Mouse (Mus musculus) brain, adult 2 months (tissue): ENCODE data around the gene Gm7697.
"Not testable (repeated sequence)": the region's sequence is repeated elsewhere in the genome, so short reads cannot be mapped to it uniquely, and the experiment has no call there.

ENCODE experiments used
- DNase-seq: peaks from one replicate; pipeline ENCODE4 v3.0.0; 2011; ENCODE audit warnings: low read depth, low spot score

Gene Gm7697

DNA sequence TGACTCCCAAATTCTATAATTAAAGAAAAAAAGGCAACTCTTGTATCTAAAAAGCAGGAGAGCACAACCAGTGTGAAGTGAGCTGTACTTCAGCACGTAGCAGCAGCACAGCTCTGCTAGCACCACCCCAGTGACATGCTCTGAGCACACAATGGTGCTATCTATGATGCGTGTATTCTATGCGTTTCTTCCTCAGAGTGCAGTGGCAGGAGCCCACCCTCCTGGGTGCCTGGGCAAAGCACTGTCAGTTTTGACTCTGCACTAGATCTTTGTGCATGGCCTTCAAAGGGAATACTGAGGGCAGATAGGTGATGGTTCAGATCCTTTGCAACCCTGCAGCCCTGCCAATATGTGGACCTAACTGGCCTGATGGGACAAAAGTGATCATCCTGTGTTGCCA lies at the start of gene Gm7697:
Gene Gm7697 (minus strand): TSS at position 101 of the 400 bp plus-strand sequence.
- DNase-seq: not testable (repeated sequence)

DNA sequence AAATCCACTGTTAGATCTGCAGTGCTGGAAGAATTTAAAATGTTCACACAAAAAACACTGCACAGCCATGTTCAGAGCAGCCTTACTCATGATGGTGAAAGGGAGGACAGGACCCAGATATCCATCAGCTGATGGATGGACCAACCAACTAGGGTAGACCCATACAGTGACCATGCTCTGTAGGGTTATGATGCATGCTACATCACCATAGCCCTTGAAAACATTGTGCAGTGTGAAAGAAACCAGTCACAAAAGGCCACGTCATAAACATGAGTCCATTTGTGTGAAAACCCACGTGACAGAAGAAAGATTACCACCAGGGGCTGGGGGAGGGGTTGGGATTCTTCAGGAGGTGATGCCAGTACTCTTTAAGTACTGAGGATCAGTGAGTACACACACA lies 28.5 kb upstream of the Gm7697 start:
- DNase-seq: not testable (repeated sequence)

DNA sequence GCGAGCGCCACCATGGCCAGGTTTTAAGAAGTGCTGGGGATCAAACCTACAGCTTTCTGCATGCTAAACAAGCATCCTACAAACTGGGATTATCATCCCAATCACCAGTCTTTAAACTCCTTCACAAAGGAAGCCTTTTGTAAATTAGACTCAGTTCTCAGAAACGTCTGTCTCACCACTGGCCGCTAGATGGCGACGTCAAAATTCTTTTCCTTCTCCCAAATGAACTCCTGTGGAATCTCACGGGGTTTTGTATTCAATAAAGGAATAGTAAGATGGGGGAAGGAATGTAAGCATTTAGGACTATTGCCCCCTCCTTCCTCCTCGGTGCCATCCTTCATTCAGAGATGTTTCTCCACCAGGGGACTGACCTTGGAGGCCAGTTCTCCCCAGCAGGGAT lies 26.8 kb upstream of the Gm7697 start:
- peak; percentile 62 for DNase-seq

DNA sequence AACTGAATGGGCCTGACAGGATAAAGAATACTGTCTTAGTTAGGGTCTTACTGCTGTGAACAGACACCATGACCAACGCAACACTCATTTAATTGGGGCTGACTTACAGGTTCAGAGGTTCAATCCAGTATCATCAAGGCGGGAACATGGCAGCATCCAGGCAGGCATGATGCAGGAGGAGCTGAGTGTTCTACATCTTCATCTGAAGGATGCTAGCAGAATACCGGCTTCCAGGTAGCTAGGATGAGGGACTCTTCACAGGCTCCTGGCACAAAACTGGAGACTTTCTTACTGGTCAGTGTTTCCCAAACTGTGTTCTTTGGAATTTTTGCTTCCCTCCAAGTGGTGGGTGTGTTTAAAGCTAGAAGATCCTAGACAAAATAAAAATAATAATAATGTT lies 25.3 kb upstream of the Gm7697 start:
- DNase-seq: not testable (repeated sequence)

DNA sequence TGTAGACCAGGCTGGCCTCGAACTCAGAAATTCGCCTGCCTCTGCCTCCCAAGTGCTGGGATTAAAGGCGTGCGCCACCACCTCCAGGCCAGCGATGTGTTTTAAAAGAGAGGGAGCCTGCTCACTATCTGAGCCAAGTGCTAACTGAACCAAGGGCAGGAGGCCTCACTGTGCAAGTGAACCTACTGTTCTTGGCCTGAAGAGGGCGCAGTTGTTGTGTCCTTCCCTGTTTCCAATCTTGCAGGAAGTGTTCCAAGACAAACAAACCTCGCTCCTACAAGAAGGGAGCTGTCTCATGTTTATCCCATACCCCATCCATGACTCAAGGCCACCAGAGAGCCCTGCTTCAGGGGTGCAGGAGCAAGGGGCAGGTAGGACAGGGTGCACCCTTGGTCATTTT lies 24.4 kb upstream of the Gm7697 start:
- peak; percentile 41 for DNase-seq

DNA sequence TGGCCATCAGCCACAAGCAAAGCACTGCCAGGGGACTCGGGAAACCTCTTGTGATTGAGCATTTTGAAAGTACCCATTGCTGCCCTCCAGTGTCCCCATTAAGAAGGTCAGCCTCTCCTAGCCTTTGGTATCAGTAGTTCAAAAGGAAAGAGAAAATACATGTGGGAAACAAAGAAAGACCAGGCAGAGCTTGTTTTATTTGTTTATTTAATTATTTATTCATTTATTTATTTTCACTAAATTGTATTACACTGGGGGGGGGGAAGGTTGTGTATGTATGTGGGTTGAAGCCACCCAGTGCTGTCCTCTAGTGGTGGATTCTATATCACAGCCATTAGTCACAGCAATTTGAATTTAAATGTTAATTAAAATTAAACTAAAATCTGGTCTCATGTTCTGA lies 22.2 kb upstream of the Gm7697 start:
- peak; percentile 44 for DNase-seq

DNA sequence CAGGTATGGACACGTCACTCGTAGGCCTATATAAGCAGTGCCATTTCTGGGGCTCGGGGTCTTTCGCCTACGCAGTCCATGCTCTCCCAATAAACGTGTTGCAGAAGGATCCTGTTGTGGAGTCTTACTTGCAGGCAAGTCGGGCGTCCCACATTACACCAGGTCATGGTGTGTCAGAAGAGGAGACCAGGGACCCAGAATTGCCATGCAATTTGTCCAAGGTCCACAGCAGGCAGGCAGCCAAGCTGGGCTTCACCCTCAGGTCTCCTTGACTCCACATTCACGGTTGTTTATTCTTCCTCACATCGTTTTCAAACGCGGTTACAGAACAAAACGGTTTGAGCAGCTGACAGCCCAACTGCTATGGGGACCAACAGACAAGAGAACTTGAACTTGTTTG lies 21.7 kb upstream of the Gm7697 start:
- DNase-seq: not testable (repeated sequence)

DNA sequence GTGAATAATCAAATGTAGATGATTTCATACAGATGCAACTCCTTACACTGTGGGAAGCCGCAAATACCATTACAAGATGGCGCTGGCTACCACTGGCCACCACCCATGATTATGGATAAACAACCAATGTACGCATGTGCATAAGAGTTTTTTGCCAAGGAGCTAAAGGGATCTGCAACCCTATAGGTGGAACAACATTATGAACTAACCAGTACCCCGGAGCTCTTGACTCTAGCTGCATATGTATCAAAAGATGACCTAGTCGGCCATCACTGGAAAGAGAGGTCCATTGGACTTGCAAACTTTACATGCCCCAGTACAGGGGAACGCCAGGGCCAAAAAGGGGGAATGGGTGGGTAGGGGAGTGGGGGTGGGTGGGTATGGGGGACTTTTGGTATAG lies 21.2 kb upstream of the Gm7697 start:
- not testable (repeated sequence) for DNase-seq

DNA sequence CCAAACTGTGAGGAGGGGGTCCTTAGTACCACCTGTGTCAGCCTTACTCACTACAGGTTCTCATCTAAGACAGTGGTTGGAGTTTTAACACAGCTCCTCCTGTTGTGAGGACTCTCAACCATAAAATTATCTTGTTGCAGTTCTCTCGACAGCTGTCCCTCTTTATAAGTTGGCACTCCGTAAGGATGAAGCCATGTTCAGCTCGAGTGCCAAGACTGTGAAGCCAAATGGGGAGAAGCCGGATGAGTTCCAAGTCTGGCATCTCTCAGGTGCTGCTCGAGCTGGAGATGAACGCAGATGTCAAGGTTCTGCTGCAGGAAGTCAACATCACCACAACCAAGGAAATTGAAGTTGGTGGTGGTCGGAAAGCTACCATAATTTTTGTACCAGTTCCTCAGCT lies 18.0 kb upstream of the Gm7697 start:
- DNase-seq: peak; percentile 76

DNA sequence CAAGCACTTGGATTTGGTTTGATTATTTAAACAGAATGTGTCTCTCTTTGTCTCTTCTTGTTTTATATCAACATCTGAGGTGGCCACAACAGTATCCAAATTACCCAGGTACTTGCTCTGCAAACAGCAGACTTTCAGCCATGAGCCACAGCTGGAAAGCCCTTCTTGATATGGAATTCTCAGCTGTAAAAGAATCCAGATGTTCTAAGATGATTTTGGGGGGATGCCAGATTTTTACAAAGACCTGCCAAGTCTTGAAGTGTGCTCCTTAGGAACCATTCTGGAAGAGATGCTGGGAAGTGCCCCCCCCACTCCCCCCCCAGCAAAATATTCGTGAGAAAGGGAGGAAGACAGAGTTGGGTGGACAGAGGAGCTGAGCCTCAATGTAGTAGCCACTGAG lies 17.6 kb upstream of the Gm7697 start:
- not testable (repeated sequence) for DNase-seq

DNA sequence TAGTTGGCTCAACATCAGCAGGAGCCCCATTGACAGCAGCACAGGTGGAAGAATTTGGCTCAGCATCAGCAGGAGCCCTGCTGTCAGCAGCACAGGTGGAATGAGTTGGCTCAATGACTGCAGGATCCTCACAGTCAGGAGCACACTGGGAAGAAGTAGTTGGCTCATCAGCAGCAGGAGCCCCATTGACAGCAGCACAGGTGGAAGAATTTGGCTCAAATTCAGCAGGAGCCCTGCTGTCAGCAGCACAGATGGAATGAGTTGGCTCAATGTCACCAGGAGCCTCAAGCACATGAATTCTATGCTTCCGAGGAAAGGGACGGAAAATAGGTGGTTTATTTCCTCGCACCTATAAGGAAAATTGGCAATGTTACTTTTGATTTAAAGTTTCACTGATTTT lies 47.8 kb downstream of the Gm7697 start:
- peak; percentile 95 for DNase-seq

DNA sequence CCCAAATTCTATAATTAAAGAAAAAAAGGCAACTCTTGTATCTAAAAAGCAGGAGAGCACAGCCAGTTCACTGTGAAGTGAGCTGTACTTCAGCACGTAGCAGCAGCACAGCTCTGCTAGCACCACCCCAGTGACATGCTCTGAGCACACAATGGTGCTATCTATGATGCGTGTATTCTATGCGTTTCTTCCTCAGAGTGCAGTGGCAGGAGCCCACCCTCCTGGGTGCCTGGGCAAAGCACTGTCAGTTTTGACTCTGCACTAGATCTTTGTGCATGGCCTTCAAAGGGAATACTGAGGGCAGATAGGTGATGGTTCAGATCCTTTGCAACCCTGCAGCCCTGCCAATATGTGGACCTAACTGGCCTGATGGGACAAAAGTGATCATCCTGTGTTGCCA lies 69.3 kb downstream of the Gm7697 start, which contains the start of gene Gm9495:
Gene Gm9495 (minus strand): TSS at position 101 of the 400 bp plus-strand sequence.
- DNase-seq: not testable (repeated sequence)
